In genomic region chr5:150818041-150818440, GRCm38 (mm10) we compare ENCODE assay signal across 7 mouse cellular contexts.
"Had no signal": no experiment of that assay in that cellular context is flagged by ENCODE, and none has a peak within 500 bp of the region (broad histone marks: within the 10 kb centered on the region; RNA-seq: fewer than 3 reads in every experiment).

No protein-coding gene starts in this region.

- DNase-seq: liver, postnatal 0 days; lung, adult 2 months; lung, postnatal 14 days; lung, postnatal 36 days; right cerebral cortex, postnatal 14 days; thymus, postnatal 14 days; thymus, postnatal 36 days had no signal
